Mouse (Mus musculus): ENCODE measurements around the gene Cdyl.

Cdyl gene

GRCm38 (mm10) chr13:35738210-35738609 lies 78.6 kb downstream of the Cdyl start:
- no peaks in the 10 kb centered on the region for H3K27me3 ChIP-seq (ENCODE audit: control insufficient read depth, insufficient read depth, low read length, poor library complexity, severe bottlenecking)
- H3K36me3 ChIP-seq (ENCODE audit: control insufficient read depth, insufficient read depth, low read length, poor library complexity, severe bottlenecking) = no peaks in the 10 kb centered on the region
- no peak for DNase-seq (ENCODE audit: low read depth, low spot score)

GRCm38 (mm10) chr13:35739473-35739872 lies 79.8 kb downstream of the Cdyl start:
- Histone ChIP-seq H3K36me3 (ENCODE audit: control insufficient read depth, insufficient read depth, low read length, poor library complexity, severe bottlenecking) (no peaks in the 10 kb centered on the region), H3K27me3 (ENCODE audit: control insufficient read depth, insufficient read depth, low read length, poor library complexity, severe bottlenecking) (no peaks in the 10 kb centered on the region)
- no peak for DNase-seq (ENCODE audit: low read depth, low spot score)

- DNase-seq (ENCODE audit: low read depth, low spot score) = peak; percentile 75
- Histone ChIP-seq H3K27me3 (ENCODE audit: control insufficient read depth, insufficient read depth, low read length, poor library complexity, severe bottlenecking) (no peaks in the 10 kb centered on the region), H3K36me3 (ENCODE audit: control insufficient read depth, insufficient read depth, low read length, poor library complexity, severe bottlenecking) (no peaks in the 10 kb centered on the region)
Measured at GRCm38 (mm10) chr13:35740301-35741039, 80.8 kb downstream of the Cdyl start.

- Histone ChIP-seq H3K27me3 (ENCODE audit: control insufficient read depth, insufficient read depth, low read length, poor library complexity, severe bottlenecking) (no peaks in the 10 kb centered on the region), H3K36me3 (ENCODE audit: control insufficient read depth, insufficient read depth, low read length, poor library complexity, severe bottlenecking) (no peaks in the 10 kb centered on the region)
- DNase-seq (ENCODE audit: low read depth, low spot score) = peak; percentile 94
Measured at GRCm38 (mm10) chr13:35741040-35741619, 81.5 kb downstream of the Cdyl start.

GRCm38 (mm10) chr13:35741620-35742421 lies 82.2 kb downstream of the Cdyl start:
- DNase-seq (ENCODE audit: low read depth, low spot score) = peak; percentile 59
- no peaks in the 10 kb centered on the region for H3K27me3 ChIP-seq (ENCODE audit: control insufficient read depth, insufficient read depth, low read length, poor library complexity, severe bottlenecking)
- no peaks in the 10 kb centered on the region for H3K36me3 ChIP-seq (ENCODE audit: control insufficient read depth, insufficient read depth, low read length, poor library complexity, severe bottlenecking)

- H3K36me3 ChIP-seq (ENCODE audit: control insufficient read depth, insufficient read depth, low read length, poor library complexity, severe bottlenecking) = no peaks in the 10 kb centered on the region
- peak; percentile 4 for DNase-seq (ENCODE audit: low read depth, low spot score)
- H3K27me3 ChIP-seq (ENCODE audit: control insufficient read depth, insufficient read depth, low read length, poor library complexity, severe bottlenecking) = no peaks in the 10 kb centered on the region
Measured at GRCm38 (mm10) chr13:35742696-35743095, 83.1 kb downstream of the Cdyl start.

- H3K27me3 ChIP-seq (ENCODE audit: control insufficient read depth, insufficient read depth, low read length, poor library complexity, severe bottlenecking) = no peaks in the 10 kb centered on the region
- no peaks in the 10 kb centered on the region for H3K36me3 ChIP-seq (ENCODE audit: control insufficient read depth, insufficient read depth, low read length, poor library complexity, severe bottlenecking)
- no peak for DNase-seq (ENCODE audit: low read depth, low spot score)
Measured at GRCm38 (mm10) chr13:35743196-35743595, 83.6 kb downstream of the Cdyl start.

- DNase-seq (ENCODE audit: low read depth, low spot score) = peak; percentile 69
- Histone ChIP-seq H3K36me3 (ENCODE audit: control insufficient read depth, insufficient read depth, low read length, poor library complexity, severe bottlenecking) (no peaks in the 10 kb centered on the region), H3K27me3 (ENCODE audit: control insufficient read depth, insufficient read depth, low read length, poor library complexity, severe bottlenecking) (no peaks in the 10 kb centered on the region)
Measured at GRCm38 (mm10) chr13:35749194-35749593, 89.6 kb downstream of the Cdyl start.

GRCm38 (mm10) chr13:35749680-35750079 lies 90.0 kb downstream of the Cdyl start:
- no peaks in the 10 kb centered on the region for H3K36me3 ChIP-seq (ENCODE audit: control insufficient read depth, insufficient read depth, low read length, poor library complexity, severe bottlenecking)
- H3K27me3 ChIP-seq (ENCODE audit: control insufficient read depth, insufficient read depth, low read length, poor library complexity, severe bottlenecking) = no peaks in the 10 kb centered on the region
- no peak for DNase-seq (ENCODE audit: low read depth, low spot score)

- no peak for DNase-seq (ENCODE audit: low read depth, low spot score)
- no peaks in the 10 kb centered on the region for H3K36me3 ChIP-seq (ENCODE audit: control insufficient read depth, insufficient read depth, low read length, poor library complexity, severe bottlenecking)
Measured at GRCm38 (mm10) chr13:35752046-35752445, 92.4 kb downstream of the Cdyl start.

GRCm38 (mm10) chr13:35755002-35755401 lies 95.4 kb downstream of the Cdyl start:
- Histone ChIP-seq H3K36me3 (ENCODE audit: control insufficient read depth, insufficient read depth, low read length, poor library complexity, severe bottlenecking) (no peaks in the 10 kb centered on the region), H3K27me3 (ENCODE audit: control insufficient read depth, insufficient read depth, low read length, poor library complexity, severe bottlenecking) (no peaks in the 10 kb centered on the region)
- no peak for DNase-seq (ENCODE audit: low read depth, low spot score)

More at GRCm38 (mm10) chr13:35752046-35752445, 92.4 kb downstream of the Cdyl start:
- no peaks in the 10 kb centered on the region for H3K27me3 ChIP-seq (ENCODE audit: control insufficient read depth, insufficient read depth, low read length, poor library complexity, severe bottlenecking)

GRCm38 (mm10) chr13:35755655-35756283 lies 96.1 kb downstream of the Cdyl start:
- no peak for DNase-seq (ENCODE audit: low read depth, low spot score)
- Histone ChIP-seq H3K36me3 (ENCODE audit: control insufficient read depth, insufficient read depth, low read length, poor library complexity, severe bottlenecking) (no peaks in the 10 kb centered on the region), H3K27me3 (ENCODE audit: control insufficient read depth, insufficient read depth, low read length, poor library complexity, severe bottlenecking) (no peaks in the 10 kb centered on the region)

- Histone ChIP-seq H3K36me3 (ENCODE audit: control insufficient read depth, insufficient read depth, low read length, poor library complexity, severe bottlenecking) (no peaks in the 10 kb centered on the region), H3K27me3 (ENCODE audit: control insufficient read depth, insufficient read depth, low read length, poor library complexity, severe bottlenecking) (no peaks in the 10 kb centered on the region)
- no peak for DNase-seq (ENCODE audit: low read depth, low spot score)
Measured at GRCm38 (mm10) chr13:35756393-35757338, 97.0 kb downstream of the Cdyl start.

GRCm38 (mm10) chr13:35760372-35760771 lies 100.7 kb downstream of the Cdyl start:
- DNase-seq (ENCODE audit: low read depth, low spot score) = no peak
- no peaks in the 10 kb centered on the region for H3K36me3 ChIP-seq (ENCODE audit: control insufficient read depth, insufficient read depth, low read length, poor library complexity, severe bottlenecking)
- H3K27me3 ChIP-seq (ENCODE audit: control insufficient read depth, insufficient read depth, low read length, poor library complexity, severe bottlenecking) = no peaks in the 10 kb centered on the region

All from splenic B cell, adult 2 months (primary cell).